Mouse (Mus musculus) olfactory bulb, adult 2 months (tissue): Measurements from ENCODE around the gene Pcsk5.

Source experiments
- CTCF ChIP-seq: fragments of 200-500 bp; IDR thresholded peaks from 2 replicates; pipeline ENCODE4 v1.5.1; 2012; ENCODE audit warnings: low read depth, mild to moderate bottlenecking, low read length, moderate library complexity; ENCODE audit not compliant: insufficient read depth
- POLR2A ChIP-seq: fragments of 200-500 bp; IDR thresholded peaks from 2 replicates; pipeline ENCODE4 v1.6.1; 2012; ENCODE audit warnings: mild to moderate bottlenecking, low read depth, low read length, moderate library complexity; ENCODE audit not compliant: insufficient read depth

DNA sequence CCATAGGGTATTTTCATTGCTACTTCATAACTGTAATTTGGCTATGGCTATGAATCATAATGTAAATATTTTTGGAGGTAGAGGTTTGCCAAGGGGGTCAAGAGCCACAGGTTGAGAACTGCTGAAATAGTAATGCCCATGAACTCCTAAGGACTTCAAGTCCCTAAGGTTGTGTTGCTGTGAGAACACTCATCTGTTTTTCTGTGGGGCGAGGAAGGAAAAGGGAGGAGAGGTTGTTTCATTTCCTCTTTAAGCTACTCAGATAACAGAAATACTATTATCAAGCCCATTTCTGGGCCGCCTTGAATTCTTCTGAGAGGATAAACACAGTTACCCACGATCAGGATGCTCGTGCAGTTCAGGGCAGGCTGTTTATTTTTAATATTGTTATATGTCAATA, 440.6 kb downstream of the Pcsk5 start:
- no peak for TF ChIP-seq CTCF
- TF ChIP-seq POLR2A = no peak
